7 mouse cellular contexts compared by ENCODE assay signal in the genomic region with DNA sequence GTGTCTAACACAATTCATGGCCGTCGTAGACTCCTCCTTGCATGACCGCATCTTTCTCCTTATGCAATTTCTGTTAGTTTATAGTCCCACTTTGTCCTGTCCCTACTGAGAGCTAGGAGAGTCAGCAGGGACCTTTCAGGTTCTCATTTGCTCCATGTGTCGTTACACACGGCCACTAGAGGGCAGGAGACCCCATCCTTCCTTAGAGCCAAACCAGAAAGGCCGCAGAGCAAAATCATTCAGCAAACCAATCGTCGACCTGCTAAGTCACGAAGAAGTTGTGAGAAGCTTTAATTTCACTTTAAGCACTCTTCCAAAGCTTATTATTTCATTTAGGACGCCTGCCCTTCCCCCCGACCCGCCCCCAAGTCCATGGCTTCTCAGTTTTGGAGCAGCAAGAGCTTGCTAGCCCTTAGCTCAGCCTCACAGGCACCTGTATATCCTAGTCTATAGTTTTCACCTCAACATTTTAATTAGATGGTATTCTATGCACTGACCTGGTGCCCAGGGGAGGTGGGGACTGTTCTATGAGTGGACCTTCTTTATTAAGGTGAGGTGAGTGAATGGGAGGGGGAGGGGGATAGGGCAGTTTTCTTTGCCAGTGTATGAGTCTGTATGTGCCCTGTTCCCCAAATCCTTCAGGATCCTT. TPM values are rescaled to one million over a fixed set of nuclear protein-coding genes. Genes with fewer than 3 reads are reported as not detected.
DNase-seq lines count a peak whose midpoint lies in the region; ATAC-seq and TF ChIP-seq lines count a peak whose summit lies in the region.

No protein-coding gene starts in this region.

- no peaks in the 10 kb centered on the region for H3K4me1 ChIP-seq in E14TG2a.4 (replicated peaks; ENCODE audit: low read depth, low read length)
- H3K4me1 ChIP-seq in embryonic fibroblast, embryonic 13.5 days (ENCODE audit: control insufficient read depth, insufficient read depth, low read length): no peaks in the 10 kb centered on the region

- no peaks in the 10 kb centered on the region for H3K9me3 ChIP-seq in E14TG2a.4 (ENCODE audit: low read length)

- no peak overlapping the region for H3K4me3 ChIP-seq in E14TG2a.4 (replicated peaks; ENCODE audit: low read length)
- no peak overlapping the region for H3K4me3 ChIP-seq in embryonic fibroblast, embryonic 13.5 days (ENCODE audit: insufficient read depth, low read length)
- no peak overlapping the region for H3K4me3 ChIP-seq in layer of hippocampus, adult 2 months

- peaks cover 18% of the 10 kb centered on the region for H3K27me3 ChIP-seq in E14TG2a.4 (ENCODE audit: insufficient read depth, low read length)

- TF ChIP-seq POLR2A in embryonic fibroblast, embryonic 13.5 days (IDR thresholded peaks at IDR 0.05; ENCODE audit: low read depth, low read length): no peak

- H3K36me3 ChIP-seq in E14TG2a.4 (ENCODE audit: insufficient read depth, low read length): no peaks in the 10 kb centered on the region

- peak; percentile 69 for TF ChIP-seq CTCF in E14TG2a.4 (conservative IDR thresholded peaks at IDR 0.05; ENCODE audit: low read length)
- TF ChIP-seq CTCF in embryonic fibroblast, embryonic 13.5 days (IDR thresholded peaks at IDR 0.05; ENCODE audit: borderline replicate concordance, insufficient read depth, low read length): peak; percentile 72; the same call in 1 of the 2 replicates
- peak; percentile 93 for TF ChIP-seq CTCF in layer of hippocampus, adult 2 months (conservative IDR thresholded peaks at IDR 0.05)

- H3K27ac ChIP-seq in embryonic fibroblast, embryonic 13.5 days (ENCODE audit: insufficient read depth, low read length): no peak overlapping the region
- no peak overlapping the region for H3K27ac ChIP-seq in layer of hippocampus, adult 2 months

- DNase-seq in adrenal gland, adult 2 months: peak; percentile 75
- DNase-seq in heart, postnatal 4 days: peak; percentile 82
- DNase-seq in layer of hippocampus, adult 2 months (ENCODE audit: low spot score in 2 of 2): peak; percentile 44 to 81
- DNase-seq in right cerebral cortex, postnatal 4 days: peak; percentile 71

- peak; percentile 84 for ATAC-seq in megakaryocyte, adult 5-6 weeks (ENCODE audit: poor library complexity, severe bottlenecking)

RNA-seq across cellular contexts. Expression of a gene that starts 1.2 kb away (rescaled TPM):
- 10 to 100 TPM in 1 of 2 experiments, 1 to 10 TPM in 1; 7.8 to 12.6 TPM for total RNA-seq in adrenal gland, adult 2 months (2021)
- polyA plus RNA-seq in adrenal gland, adult 2 months (2012; rRNA removed): 1.2 and 1.5 TPM in 2 replicates
- polyA plus RNA-seq in embryonic fibroblast, embryonic 13.5 days (2011; ENCODE audit: insufficient read length, low read depth, missing spikeins): not detected in 2 replicates
- total RNA-seq in heart, postnatal 4 days (2021): 1 to 10 TPM; 9.0 to 9.3 TPM
- total RNA-seq in layer of hippocampus, adult 2 months (2021): under 1 TPM; 0.81 to 0.97 TPM
- 2.8 and 2.9 TPM in 2 replicates for total RNA-seq in megakaryocyte, adult 5-6 weeks (2015)
- total RNA-seq in megakaryocyte, adult 5-6 weeks (2017): 4.9 and 8.0 TPM in 2 replicates

RNA-seq across cellular contexts. Expression of a gene that starts 19.2 kb away (rescaled TPM):
- total RNA-seq in adrenal gland, adult 2 months (2021): 1 to 10 TPM; 1.9 to 2.0 TPM
- 6.0 and 7.6 TPM in 2 replicates for polyA plus RNA-seq in adrenal gland, adult 2 months (2012; rRNA removed)
- 0.84 and 1.6 TPM in 2 replicates for polyA plus RNA-seq in embryonic fibroblast, embryonic 13.5 days (2011; ENCODE audit: insufficient read length, low read depth, missing spikeins)
- under 1 TPM; 0.41 to 0.50 TPM for total RNA-seq in heart, postnatal 4 days (2021)
- total RNA-seq in layer of hippocampus, adult 2 months (2021): 10 to 100 TPM; 12.7 to 13.4 TPM
- not detected in 2 replicates for total RNA-seq in megakaryocyte, adult 5-6 weeks (2015)
- total RNA-seq in megakaryocyte, adult 5-6 weeks (2017): not detected in 2 replicates

RNA-seq across cellular contexts. Expression of a gene that starts 30.1 kb away (rescaled TPM):
- total RNA-seq in adrenal gland, adult 2 months (2021): 1 to 10 TPM; 3.6 to 5.9 TPM
- polyA plus RNA-seq in adrenal gland, adult 2 months (2012; rRNA removed): 0.34 and 0.49 TPM in 2 replicates
- polyA plus RNA-seq in embryonic fibroblast, embryonic 13.5 days (2011; ENCODE audit: insufficient read length, low read depth, missing spikeins): 1.5 and 1.7 TPM in 2 replicates
- total RNA-seq in heart, postnatal 4 days (2021): 1 to 10 TPM; 6.7 to 7.0 TPM
- total RNA-seq in layer of hippocampus, adult 2 months (2021): under 1 TPM; 0.42 to 0.44 TPM
- 5.0 and 11.2 TPM in 2 replicates for total RNA-seq in megakaryocyte, adult 5-6 weeks (2015)
- total RNA-seq in megakaryocyte, adult 5-6 weeks (2017): 8.9 and 10.4 TPM in 2 replicates

RNA-seq across cellular contexts. Expression of a gene that starts 38.6 kb away (rescaled TPM):
- 10 to 100 TPM; 40.3 to 50.9 TPM for total RNA-seq in adrenal gland, adult 2 months (2021)
- 7.8 and 8.2 TPM in 2 replicates for polyA plus RNA-seq in adrenal gland, adult 2 months (2012; rRNA removed)
- polyA plus RNA-seq in embryonic fibroblast, embryonic 13.5 days (2011; ENCODE audit: insufficient read length, low read depth, missing spikeins): not detected in 2 replicates
- 10 to 100 TPM; 41.2 to 50.1 TPM for total RNA-seq in heart, postnatal 4 days (2021)
- not detected for total RNA-seq in layer of hippocampus, adult 2 months (2021)
- 24.2 and 24.8 TPM in 2 replicates for total RNA-seq in megakaryocyte, adult 5-6 weeks (2015)
- 46.0 and 76.0 TPM in 2 replicates for total RNA-seq in megakaryocyte, adult 5-6 weeks (2017)

RNA-seq across cellular contexts. Expression of a gene that starts 43.9 kb away (rescaled TPM):
- total RNA-seq in adrenal gland, adult 2 months (2021): 1 to 10 TPM; 7.4 to 8.7 TPM
- polyA plus RNA-seq in adrenal gland, adult 2 months (2012; rRNA removed): 14.8 and 16.8 TPM in 2 replicates
- 2.2 and 2.7 TPM in 2 replicates for polyA plus RNA-seq in embryonic fibroblast, embryonic 13.5 days (2011; ENCODE audit: insufficient read length, low read depth, missing spikeins)
- 1 to 10 TPM; 4.0 to 5.4 TPM for total RNA-seq in heart, postnatal 4 days (2021)
- 10 to 100 TPM in 1 of 2 experiments, 1 to 10 TPM in 1; 7.9 to 10.4 TPM for total RNA-seq in layer of hippocampus, adult 2 months (2021)
- 0.45 and 0.82 TPM in 2 replicates for total RNA-seq in megakaryocyte, adult 5-6 weeks (2015)
- 1.8 and 6.3 TPM in 2 replicates for total RNA-seq in megakaryocyte, adult 5-6 weeks (2017)

Comparison
In these comparisons a context has a peak if more than half of its experiments do, and no peak if none do; other contexts are left out.
1. RNA of a gene that starts 19.2 kb away (total RNA-seq): 12.7 to 13.4 TPM in layer of hippocampus, adult 2 months; 1.9 to 2.0 TPM in adrenal gland, adult 2 months, 0.41 to 0.50 TPM in heart, postnatal 4 days and not detected in megakaryocyte, adult 5-6 weeks; every median in the first group is over 4 times any median in the second.
2. Peak in every context shown above with its lines, with median percentiles within 50 percentile points of each other: CTCF ChIP-seq and DNase-seq.